Mouse (Mus musculus) liver, postnatal 0 days (tissue): ENCODE measurements around the gene Dnah12.

Experiments used
- CTCF ChIP-seq: sonication (generic); IDR thresholded peaks from 2 replicates; pipeline ENCODE4 v1.5.1; 2016; ENCODE audit warnings: antibody characterized with exemption, low read depth
- EP300 ChIP-seq: IDR thresholded peaks from 2 replicates; pipeline ENCODE4 v1.6.1; 2016; ENCODE audit warnings: antibody characterized with exemption, low read depth, mild to moderate bottlenecking

GRCm38 (mm10) chr14:26663851-26664250 lies 29.2 kb upstream of the Dnah12 start:
- no peak for TF ChIP-seq CTCF
- no peak for TF ChIP-seq EP300
